Mouse (Mus musculus) Patski (cell line): Measurements from ENCODE around the gene Nebl. TPM values are rescaled to one million over a fixed set of nuclear protein-coding genes. Genes with fewer than 3 reads are reported as not detected.

Experiments used
- ATAC-seq: fragments of 100-300 bp; one replicate; pipeline ENCODE4 v1.8.0; 2021
- CTCF ChIA-PET: fragments of 350-600 bp; sonication (Branson Sonifier 250); formaldehyde crosslinking; loops from one replicate; lab custom pipeline; 2022; ENCODE audit warnings: inconsistent platforms; lab: Charles Lee
- POLR2A ChIA-PET: fragments of 350-600 bp; sonication (Branson Sonifier 250); formaldehyde crosslinking; loops from one replicate; lab custom pipeline; 2022; ENCODE audit warnings: antibody characterized with exemption, inconsistent platforms; lab: Charles Lee
- DNase-seq: peaks from one replicate; pipeline ENCODE4 v3.0.0-alpha.2; 2011; ENCODE audit warnings: low read depth, low spot score
- H3K27me3 ChIP-seq: fragments of 371-371 bp; one replicate; pipeline ENCODE4 v1.5.1; 2021
- CTCF ChIP-seq: fragments of 100-300 bp; IDR thresholded peaks from one replicate; pipeline ENCODE4 v1.5.1; 2021
- in situ Hi-C: fragments of 300-500 bp; cut with MboI; formaldehyde crosslinking; loops from 3 replicates; pipeline ENCODE4 v1.11.1; 2018; ENCODE audit warnings: low pct_unique_long_range_greater_than_20kb, mixed read lengths
- polyA plus RNA-seq: library from polyadenylated mRNA; unstranded; gene quantifications from one replicate; pipeline ENCODE4 v1.2.3, GENCODE M21; 2021

The Nebl gene
- polyA plus RNA-seq, 1 experiment from 2014 or later = 0.33 TPM

DNA sequence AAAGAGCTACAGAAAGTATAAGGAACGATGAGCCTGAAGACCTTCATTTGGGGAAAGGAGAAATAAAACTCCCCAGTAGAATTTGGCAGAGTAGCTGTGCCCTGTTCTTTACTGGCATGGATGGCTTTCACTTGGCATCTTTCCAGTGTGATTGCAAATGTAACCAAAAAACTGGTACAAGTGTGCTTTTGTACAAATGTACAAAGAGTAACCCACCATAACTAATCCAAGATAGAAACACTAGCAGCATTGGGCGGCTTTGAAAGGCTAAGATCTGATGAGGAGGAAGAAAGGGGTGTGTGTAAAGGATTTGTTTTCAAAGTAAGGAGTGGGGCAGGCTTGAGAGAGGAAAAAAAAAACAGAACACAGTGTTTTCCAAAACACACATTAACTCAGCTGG, 21.2 kb downstream of the Nebl start:
- ChIA-PET CTCF (interaction anchor here (1.4 to 1.8 kb wide), 2 partner anchors 15 to 28 kb away, joined by 3 read pairs; no protein-coding TSS in a partner anchor), POLR2A (no interaction called here)
- TF ChIP-seq CTCF = no peak
- DNase-seq (no peak), ATAC-seq (no peak)
- in situ Hi-C loops = no loop called here
- H3K27me3 ChIP-seq = no peaks in the 10 kb centered on the region

DNA sequence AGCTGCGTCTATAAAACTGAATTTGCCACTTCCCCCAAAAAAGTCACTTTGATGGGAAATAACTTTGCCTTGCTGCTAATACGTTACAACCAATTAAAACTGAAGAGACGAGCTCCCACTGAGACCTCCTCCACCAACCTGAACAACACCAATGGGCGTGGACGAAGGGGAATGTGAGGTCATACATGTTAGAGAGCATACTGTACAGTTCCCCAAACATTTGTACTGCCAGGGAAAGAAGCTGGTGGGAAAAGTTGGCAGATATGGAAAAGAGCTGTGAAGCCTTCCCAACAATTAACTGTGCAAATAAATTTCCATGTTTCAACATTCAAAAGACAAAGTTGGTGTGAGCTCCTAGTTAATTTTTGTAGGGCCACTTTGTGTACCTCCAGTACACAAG, 25.3 kb downstream of the Nebl start:
- no peak for TF ChIP-seq CTCF
- ATAC-seq = no peak
- POLR2A ChIA-PET = no interaction called here
- H3K27me3 ChIP-seq = no peaks in the 10 kb centered on the region
- CTCF ChIA-PET = interaction anchor here (1.4 to 2.8 kb wide), 2 partner anchors 14 to 340 kb away, joined by 3 to 7 read pairs; no protein-coding TSS in a partner anchor
- in situ Hi-C loops = no loop called here
- no peak for DNase-seq

DNA sequence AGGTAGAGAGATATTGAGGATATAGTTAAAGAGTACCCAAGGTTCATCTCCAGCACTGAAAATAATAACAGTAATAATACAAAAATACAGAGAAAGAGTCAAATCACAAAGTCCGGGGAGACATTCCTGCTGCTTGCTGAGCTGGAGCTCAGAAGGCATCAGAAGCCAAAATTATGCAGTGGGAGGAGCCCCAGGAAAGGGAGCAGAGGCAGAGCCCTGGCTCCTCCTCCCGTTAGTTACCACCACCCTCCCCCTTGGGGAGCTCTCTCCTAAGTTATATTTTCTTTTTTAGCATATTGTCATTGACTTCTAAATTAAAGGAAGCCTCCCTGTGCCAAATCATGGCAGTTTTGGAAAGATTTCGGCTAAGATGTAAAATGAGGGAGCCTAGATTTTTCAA, 25.8 kb downstream of the Nebl start:
- in situ Hi-C loops = no loop called here
- no peak for DNase-seq
- no peaks in the 10 kb centered on the region for H3K27me3 ChIP-seq
- no peak for ATAC-seq
- ChIA-PET POLR2A (no interaction called here), CTCF (interaction anchor here (1.4 to 2.8 kb wide), 2 partner anchors 14 to 340 kb away, joined by 3 to 7 read pairs; no protein-coding TSS in a partner anchor)
- no peak for TF ChIP-seq CTCF

DNA sequence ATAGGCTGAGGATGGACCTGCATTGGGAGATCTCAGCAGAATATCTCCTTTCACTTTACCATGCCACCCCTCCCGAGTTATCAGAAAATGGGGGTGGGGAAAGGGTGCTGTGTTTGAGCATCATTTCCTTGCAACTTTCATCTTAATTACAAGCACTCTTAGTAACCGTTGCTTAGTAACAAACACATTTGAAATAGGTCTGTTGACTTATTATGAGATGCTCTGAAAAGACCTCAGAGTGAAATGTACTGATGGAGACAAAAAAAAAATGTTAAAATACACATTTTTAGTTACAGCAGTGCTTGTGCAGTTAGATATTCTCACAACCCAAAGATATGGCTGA, 28.1 kb downstream of the Nebl start:
- no peaks in the 10 kb centered on the region for H3K27me3 ChIP-seq
- no peak for TF ChIP-seq CTCF
- no peak for DNase-seq
- ChIA-PET POLR2A (no interaction called here), CTCF (no interaction called here)
- no peak for ATAC-seq
- in situ Hi-C loops = no loop called here

GRCm38 (mm10) chr2:17702481-17703169, 28.6 kb downstream of the Nebl start:
- in situ Hi-C loops = no loop called here
- ChIA-PET CTCF (no interaction called here), POLR2A (interaction anchor here (0.6 kb wide), 1 partner anchor 649 kb away, joined by 3 read pairs; no protein-coding TSS in a partner anchor)
- ATAC-seq (no peak), DNase-seq (no peak)
- H3K27me3 ChIP-seq = no peaks in the 10 kb centered on the region
- TF ChIP-seq CTCF = no peak

DNA sequence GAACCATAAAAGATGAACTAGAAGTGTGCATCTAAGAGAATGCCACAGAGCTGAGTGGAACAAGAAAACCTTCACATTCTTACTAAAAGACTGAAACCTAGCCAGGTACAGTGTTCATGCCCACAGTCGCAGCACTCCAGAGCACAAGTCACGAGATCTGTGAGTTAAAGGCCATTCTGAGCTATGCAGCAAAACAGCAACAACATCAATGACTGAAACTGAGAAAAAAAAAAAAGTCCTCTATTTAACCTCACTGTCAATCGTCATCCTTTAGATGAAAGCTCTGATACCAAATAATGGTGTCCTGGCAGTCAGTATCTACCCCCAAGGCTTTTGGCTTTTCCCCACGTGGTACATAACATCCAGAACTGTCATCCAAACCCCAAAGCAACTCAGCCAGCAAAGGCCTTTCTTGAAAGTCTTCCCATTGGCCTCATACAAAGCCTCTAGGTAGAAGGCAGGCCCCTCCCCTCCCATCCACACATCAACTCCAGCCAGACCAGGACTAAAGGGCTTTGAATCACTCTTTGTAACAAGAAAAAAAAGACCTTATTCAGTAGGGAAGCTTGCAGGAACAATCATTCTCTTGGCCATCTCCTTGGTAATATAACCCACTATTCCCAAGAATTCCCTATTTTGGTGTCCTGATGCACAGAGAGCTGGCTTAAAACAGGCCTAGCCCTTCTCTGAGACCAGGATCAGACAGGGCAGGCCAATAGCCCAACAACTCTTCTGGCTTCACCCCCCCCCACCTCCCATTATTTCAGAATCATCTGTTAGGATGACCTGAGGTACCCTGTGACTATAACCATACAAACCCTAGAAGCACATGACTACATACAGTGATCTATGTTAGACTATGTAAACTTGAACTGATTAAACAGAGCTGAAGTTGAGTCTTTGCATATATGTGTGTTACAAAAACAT, 32.8 kb downstream of the Nebl start:
- DNase-seq (no peak), ATAC-seq (no peak)
- ChIA-PET POLR2A (interaction anchor here (0.7 kb wide), 1 partner anchor 181 kb away, joined by 3 read pairs; no protein-coding TSS in a partner anchor), CTCF (no interaction called here)
- H3K27me3 ChIP-seq = no peaks in the 10 kb centered on the region
- no peak for TF ChIP-seq CTCF
- in situ Hi-C loops = no loop called here

DNA sequence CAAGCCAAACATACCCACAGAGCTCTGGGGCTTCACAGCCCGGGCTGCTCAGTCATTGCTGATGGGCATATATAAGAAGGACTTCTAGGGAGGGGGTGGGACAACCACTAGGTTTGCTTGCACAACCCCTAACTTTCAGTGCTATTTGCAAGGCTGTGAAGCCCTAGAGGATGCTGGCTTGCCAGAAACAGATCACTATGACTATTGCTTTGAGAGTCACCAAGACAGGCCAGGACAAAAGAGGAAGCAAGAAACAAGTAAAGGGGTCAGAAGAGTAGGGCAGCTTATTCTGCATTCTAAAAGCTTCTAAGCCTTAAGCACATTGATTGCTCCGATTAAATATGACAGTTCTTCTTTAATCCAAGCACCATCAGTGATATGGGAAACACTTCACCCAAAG, 38.3 kb downstream of the Nebl start:
- no peak for TF ChIP-seq CTCF
- ATAC-seq (no peak), DNase-seq (no peak)
- H3K27me3 ChIP-seq = no peaks in the 10 kb centered on the region
- in situ Hi-C loops = no loop called here
- ChIA-PET POLR2A (no interaction called here), CTCF (no interaction called here)

- CTCF ChIA-PET = no interaction called here
- in situ Hi-C loops = no loop called here
- no peaks in the 10 kb centered on the region for H3K27me3 ChIP-seq
- TF ChIP-seq CTCF = no peak
- DNase-seq (no peak), ATAC-seq (no peak)
- POLR2A ChIA-PET = interaction anchor here (1.1 kb wide), 1 partner anchor 12 kb away, joined by 3 read pairs; no protein-coding TSS in a partner anchor
These were observed 41.0 kb downstream of the Nebl start for GRCm38 (mm10) chr2:17690264-17690663.

GRCm38 (mm10) chr2:17687141-17687540, 44.1 kb downstream of the Nebl start:
- H3K27me3 ChIP-seq = no peaks in the 10 kb centered on the region
- POLR2A ChIA-PET = no interaction called here
- CTCF ChIA-PET = interaction anchor here (1.0 kb wide), 1 partner anchor 9 kb away, joined by 3 read pairs; no protein-coding TSS in a partner anchor
- TF ChIP-seq CTCF = no peak
- ATAC-seq = no peak
- in situ Hi-C loops = no loop called here
- DNase-seq = no peak

DNA sequence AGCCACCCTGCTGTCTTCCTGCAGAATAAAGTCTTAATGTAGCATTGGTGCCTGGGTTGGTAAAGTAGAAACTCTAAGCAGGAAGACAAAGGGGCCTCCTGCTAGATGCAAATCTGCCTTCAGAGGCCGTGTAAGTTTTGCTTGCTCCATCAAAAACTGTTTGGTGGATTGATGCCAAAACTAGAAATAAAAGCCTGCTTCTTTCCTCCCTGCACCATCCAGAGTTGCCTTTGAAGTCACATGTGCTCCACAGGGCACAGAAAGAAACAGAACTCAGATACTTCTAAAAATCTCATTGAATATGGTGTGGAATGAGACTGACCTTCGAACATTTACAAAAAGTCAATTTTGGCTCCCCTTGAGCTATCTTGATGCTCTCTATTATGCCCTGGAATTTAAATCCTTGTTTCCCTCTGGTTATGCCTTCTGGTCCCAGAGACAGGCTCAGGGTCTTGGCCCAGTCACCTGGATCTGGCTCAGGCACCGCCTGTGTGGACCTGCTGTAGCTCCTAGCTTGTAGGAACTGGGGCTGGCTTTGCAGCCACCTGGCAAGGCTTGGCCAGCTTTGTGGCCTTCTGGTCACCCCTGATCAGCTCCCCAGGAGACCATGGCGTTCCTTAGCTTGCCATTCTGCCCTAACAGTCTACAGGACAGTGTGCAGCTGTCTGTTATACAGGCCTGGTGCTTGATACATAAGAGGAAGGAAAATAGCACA, 47.8 kb downstream of the Nebl start:
- DNase-seq = no peak
- no peaks in the 10 kb centered on the region for H3K27me3 ChIP-seq
- in situ Hi-C loops = no loop called here
- POLR2A ChIA-PET = no interaction called here
- TF ChIP-seq CTCF = no peak
- ATAC-seq = no peak
- CTCF ChIA-PET = interaction anchor here (0.8 to 1.2 kb wide), 2 partner anchors 13 to 17 kb away, joined by 3 to 4 read pairs; no protein-coding TSS in a partner anchor
